Mouse (Mus musculus): Measurements from ENCODE around the gene Erc2. TPM values are rescaled to one million over a fixed set of nuclear protein-coding genes. Genes with fewer than 3 reads are reported as not detected.

Erc2 gene
- polyA plus RNA-seq, 1 experiment from 2014 or later = 2.4 TPM

DNA sequence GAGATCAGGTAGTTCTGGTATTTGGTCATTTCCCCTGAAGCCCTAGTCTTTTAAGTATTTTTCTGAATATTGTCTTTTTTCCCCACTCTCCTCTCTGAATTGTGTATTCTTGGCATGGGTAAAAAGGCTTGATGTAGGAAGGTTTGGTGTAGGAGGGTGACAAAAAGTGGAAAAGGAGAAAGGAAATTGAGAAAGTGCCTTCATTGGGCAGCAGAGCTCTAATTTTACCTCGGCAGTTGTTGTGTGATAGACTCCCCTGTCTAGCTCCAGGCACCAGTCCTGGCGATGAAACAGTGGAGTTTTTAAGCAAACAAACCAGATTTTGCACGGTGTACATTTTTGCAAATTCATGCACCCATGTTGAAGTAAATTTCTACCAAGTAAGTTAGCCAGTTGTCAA lies 99.5 kb downstream of the Erc2 start:
- Histone ChIP-seq H3K4me1 (no peaks in the 10 kb centered on the region), H3K27me3 (replicated peaks) (no peaks in the 10 kb centered on the region)
- WGBS = 70% methylated on average over 3 of the region's 3 CpGs

DNA sequence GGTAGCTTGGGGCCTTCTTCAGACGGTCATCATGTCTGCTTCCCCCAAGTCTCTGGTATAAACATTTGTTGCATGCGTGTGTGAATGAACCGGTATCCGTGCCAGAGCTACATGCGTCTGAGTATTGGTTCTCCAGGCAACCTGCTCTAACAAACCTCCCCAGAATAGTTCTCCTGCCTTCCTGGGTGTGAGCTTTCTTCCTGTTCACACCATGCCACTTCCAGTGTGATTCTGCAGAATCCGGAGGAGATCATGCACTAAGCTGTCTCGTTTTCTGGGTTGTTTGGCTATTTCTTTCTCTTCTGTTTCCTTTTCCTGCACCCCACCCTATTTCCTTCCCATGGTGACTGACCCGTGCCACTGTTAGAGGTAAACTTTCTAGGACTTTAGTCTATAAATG lies 105.3 kb downstream of the Erc2 start:
- Histone ChIP-seq H3K9ac (no peak overlapping the region), H3K4me1 (peaks cover 6% of the 10 kb centered on the region; the same call in 1 of the 2 replicates), H3K4me2 (no peak overlapping the region), H3K36me3 (no peaks in the 10 kb centered on the region), H3K27me3 (replicated peaks) (no peaks in the 10 kb centered on the region), H3K27ac (replicated peaks) (no peak overlapping the region), H3K9me3 (no peaks in the 10 kb centered on the region), H3K4me3 (no peak overlapping the region)
- WGBS = 55% methylated on average over 8 of the region's 8 CpGs
- ATAC-seq (ENCODE audit: extremely low read depth, insufficient number of reproducible peaks, low FRiP score, low TSS enrichment) = no peak

More for the DNA sequence above, 99.5 kb downstream of the Erc2 start:
- ATAC-seq (ENCODE audit: extremely low read depth, insufficient number of reproducible peaks, low FRiP score, low TSS enrichment) = no peak
- Histone ChIP-seq H3K27ac (replicated peaks) (no peak overlapping the region), H3K9ac (no peak overlapping the region), H3K9me3 (no peaks in the 10 kb centered on the region), H3K36me3 (no peaks in the 10 kb centered on the region), H3K4me3 (no peak overlapping the region), H3K4me2 (no peak overlapping the region)

DNA sequence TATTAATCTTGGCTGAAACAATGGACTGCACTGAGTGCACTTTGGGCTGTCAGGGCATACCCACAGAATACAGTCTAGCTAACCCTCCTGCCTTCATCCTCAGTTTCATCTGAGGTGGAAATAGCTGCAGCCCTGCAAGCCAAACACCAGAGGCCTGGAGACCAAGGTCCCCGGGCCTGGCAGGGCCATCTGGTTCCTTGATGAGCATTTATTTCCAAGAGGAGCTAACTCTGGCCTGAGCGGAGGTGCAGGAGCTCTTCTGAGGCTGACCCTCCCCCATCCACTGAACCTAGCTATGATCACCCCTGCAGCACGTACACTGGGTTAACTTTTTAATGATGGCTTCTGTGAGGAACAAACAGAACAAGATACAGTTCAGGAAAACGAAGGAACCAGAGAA lies 108.9 kb downstream of the Erc2 start:
- WGBS = 45% methylated on average over 4 of the region's 4 CpGs
- ATAC-seq (ENCODE audit: extremely low read depth, insufficient number of reproducible peaks, low FRiP score, low TSS enrichment) = no peak
- Histone ChIP-seq H3K27me3 (replicated peaks) (no peaks in the 10 kb centered on the region), H3K9ac (no peak overlapping the region), H3K27ac (replicated peaks) (no peak overlapping the region), H3K4me1 (peaks cover 6% of the 10 kb centered on the region; the same call in 1 of the 2 replicates), H3K4me2 (no peak overlapping the region), H3K9me3 (no peaks in the 10 kb centered on the region), H3K4me3 (no peak overlapping the region), H3K36me3 (no peaks in the 10 kb centered on the region)

DNA sequence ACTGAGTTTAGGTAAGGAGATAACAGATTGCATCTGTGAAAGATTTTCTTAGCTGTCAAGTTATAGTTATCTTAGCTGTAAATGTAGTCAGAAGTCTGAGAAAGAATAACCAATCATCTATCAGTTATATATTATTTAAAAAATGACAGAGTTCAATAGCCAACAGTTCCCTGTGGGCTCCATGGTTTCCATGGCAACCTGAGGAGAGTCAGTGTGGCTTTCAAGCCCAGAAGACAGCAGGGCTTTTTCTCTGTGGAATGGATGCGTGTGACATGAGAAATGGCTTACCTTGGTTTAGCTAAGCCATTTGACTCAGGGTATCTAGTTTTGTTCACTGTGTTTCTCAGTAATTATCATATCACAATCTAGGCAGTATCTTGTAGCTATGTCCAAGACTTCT lies 117.2 kb downstream of the Erc2 start:
- Histone ChIP-seq H3K4me2 (no peak overlapping the region), H3K27me3 (replicated peaks) (peaks cover 4% of the 10 kb centered on the region; the same call in 1 of the 2 replicates), H3K9ac (no peak overlapping the region), H3K9me3 (no peaks in the 10 kb centered on the region), H3K4me1 (no peaks in the 10 kb centered on the region), H3K27ac (replicated peaks) (no peak overlapping the region), H3K36me3 (no peaks in the 10 kb centered on the region), H3K4me3 (no peak overlapping the region)
- no peak for ATAC-seq (ENCODE audit: extremely low read depth, insufficient number of reproducible peaks, low FRiP score, low TSS enrichment)
- WGBS = 81% methylated on average over 1 of the region's 1 CpGs

DNA sequence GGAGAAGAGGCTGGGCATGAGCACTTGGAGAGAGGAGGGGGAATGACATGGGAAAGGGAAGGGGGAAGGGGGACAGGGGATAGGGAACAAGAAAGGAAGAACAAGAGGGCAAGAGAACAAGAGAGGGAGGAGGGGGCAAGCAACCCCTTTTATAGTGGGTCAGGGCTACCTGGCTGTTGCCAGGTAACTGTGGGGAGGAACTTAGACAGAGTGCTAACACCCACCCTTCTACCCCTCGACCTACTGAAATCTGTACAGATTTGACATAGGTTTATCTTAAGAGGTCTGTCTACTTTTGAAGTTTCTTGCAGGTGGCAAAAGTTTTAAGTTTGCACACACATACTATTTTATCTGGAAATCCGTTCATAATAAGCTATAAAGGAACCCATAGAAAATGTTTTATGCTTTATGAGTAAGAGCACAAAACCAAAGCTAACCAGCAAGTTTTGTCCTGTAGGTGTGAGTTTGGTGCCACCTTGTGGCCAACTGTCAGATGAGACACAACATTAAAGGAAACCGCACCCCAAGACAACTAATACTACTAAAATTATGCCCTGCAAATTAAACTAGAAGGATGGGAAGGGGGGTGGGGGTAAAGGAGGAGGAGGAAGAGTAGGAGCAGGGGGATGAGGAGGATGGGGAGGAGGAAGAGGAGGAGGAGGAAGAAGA lies 119.2 kb downstream of the Erc2 start:
- no peaks in the 10 kb centered on the region for H3K4me1 ChIP-seq
- no peak overlapping the region for H3K4me2 ChIP-seq
- no peak overlapping the region for H3K9ac ChIP-seq
- no peak overlapping the region for H3K4me3 ChIP-seq
- 21% methylated on average over 3 of the region's 3 CpGs for WGBS
- no peaks in the 10 kb centered on the region for H3K36me3 ChIP-seq
- H3K27me3 ChIP-seq (replicated peaks) = peaks cover 4% of the 10 kb centered on the region; the same call in 1 of the 2 replicates
- ATAC-seq (ENCODE audit: extremely low read depth, insufficient number of reproducible peaks, low FRiP score, low TSS enrichment) = no peak
- no peak overlapping the region for H3K27ac ChIP-seq (replicated peaks)
- no peaks in the 10 kb centered on the region for H3K9me3 ChIP-seq

DNA sequence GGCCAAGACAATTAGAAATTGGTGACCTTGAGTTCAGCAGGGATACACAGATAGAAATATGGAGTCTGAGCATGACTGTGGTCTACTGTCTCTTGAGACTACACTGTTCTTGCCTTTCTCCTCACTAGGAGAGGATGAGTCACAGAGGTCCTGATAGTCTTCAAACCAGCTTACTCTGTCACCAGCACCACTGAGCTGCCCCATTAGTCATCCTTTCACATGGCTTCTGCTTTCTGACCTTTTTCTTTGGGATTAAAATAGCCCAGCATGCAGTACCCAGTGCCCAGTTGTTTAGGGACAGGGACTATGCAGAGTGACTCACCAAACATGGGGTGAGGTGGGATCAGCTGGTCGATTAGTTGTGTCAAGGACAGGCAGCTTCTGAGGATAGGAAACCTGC lies 132.1 kb downstream of the Erc2 start:
- H3K27me3 ChIP-seq (replicated peaks) = no peaks in the 10 kb centered on the region
- no peak overlapping the region for H3K9ac ChIP-seq
- H3K9me3 ChIP-seq = no peaks in the 10 kb centered on the region
- no peaks in the 10 kb centered on the region for H3K36me3 ChIP-seq
- 57% methylated on average over 1 of the region's 1 CpGs for WGBS
- H3K4me1 ChIP-seq = no peaks in the 10 kb centered on the region
- no peak for ATAC-seq (ENCODE audit: extremely low read depth, insufficient number of reproducible peaks, low FRiP score, low TSS enrichment)
- no peak overlapping the region for H3K4me3 ChIP-seq
- no peak overlapping the region for H3K4me2 ChIP-seq
- H3K27ac ChIP-seq (replicated peaks) = no peak overlapping the region

DNA sequence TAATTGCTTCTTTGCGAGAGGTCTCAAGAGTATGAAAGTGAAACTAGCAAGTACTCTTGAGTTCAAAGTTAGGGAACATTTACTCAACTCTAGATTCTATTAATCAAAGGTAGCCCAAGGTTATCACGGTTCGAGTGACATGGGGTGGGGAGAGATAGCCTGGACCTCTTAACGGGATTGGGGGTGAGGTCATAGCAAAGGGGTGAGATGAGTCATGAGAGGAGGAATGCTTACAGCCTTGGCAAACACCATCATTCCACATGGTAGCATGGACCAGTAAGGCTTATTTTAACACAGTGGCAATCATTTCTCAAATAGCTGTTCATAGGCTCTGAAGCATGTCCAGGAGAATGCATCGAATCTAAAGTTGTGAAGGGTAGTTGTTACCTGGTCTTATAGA lies 134.7 kb downstream of the Erc2 start:
- no peak overlapping the region for H3K4me2 ChIP-seq
- no peaks in the 10 kb centered on the region for H3K4me1 ChIP-seq
- ATAC-seq (ENCODE audit: extremely low read depth, insufficient number of reproducible peaks, low FRiP score, low TSS enrichment) = no peak
- no peaks in the 10 kb centered on the region for H3K36me3 ChIP-seq
- H3K4me3 ChIP-seq = no peak overlapping the region
- no peaks in the 10 kb centered on the region for H3K27me3 ChIP-seq (replicated peaks)
- no peaks in the 10 kb centered on the region for H3K9me3 ChIP-seq
- 51% methylated on average over 5 of the region's 5 CpGs for WGBS
- no peak overlapping the region for H3K9ac ChIP-seq
- no peak overlapping the region for H3K27ac ChIP-seq (replicated peaks)

DNA sequence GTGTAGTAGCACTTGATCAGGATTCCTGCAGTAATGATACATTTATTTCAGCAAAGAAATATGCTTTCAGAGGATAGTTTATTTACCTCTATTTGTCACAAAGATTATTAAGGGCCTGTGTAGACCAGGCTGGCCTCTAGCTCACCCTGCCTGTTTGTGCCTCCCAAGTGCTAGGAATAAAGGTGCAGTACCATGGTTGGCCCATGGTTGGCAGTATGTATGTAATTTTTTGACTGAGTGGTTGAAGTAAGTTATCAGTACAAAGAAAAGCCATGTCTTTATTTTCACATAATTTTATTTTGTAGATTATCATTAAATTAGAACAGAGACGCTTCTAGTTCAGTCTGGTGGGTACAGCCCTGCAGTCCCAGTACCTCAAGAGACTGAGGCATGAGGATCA lies 136.0 kb downstream of the Erc2 start:
- Histone ChIP-seq H3K4me2 (no peak overlapping the region), H3K9me3 (no peaks in the 10 kb centered on the region), H3K4me1 (no peaks in the 10 kb centered on the region), H3K27ac (replicated peaks) (no peak overlapping the region), H3K27me3 (replicated peaks) (no peaks in the 10 kb centered on the region), H3K9ac (no peak overlapping the region), H3K4me3 (no peak overlapping the region), H3K36me3 (no peaks in the 10 kb centered on the region)
- no peak for ATAC-seq (ENCODE audit: extremely low read depth, insufficient number of reproducible peaks, low FRiP score, low TSS enrichment)
- 64% methylated on average over 1 of the region's 1 CpGs for WGBS

DNA sequence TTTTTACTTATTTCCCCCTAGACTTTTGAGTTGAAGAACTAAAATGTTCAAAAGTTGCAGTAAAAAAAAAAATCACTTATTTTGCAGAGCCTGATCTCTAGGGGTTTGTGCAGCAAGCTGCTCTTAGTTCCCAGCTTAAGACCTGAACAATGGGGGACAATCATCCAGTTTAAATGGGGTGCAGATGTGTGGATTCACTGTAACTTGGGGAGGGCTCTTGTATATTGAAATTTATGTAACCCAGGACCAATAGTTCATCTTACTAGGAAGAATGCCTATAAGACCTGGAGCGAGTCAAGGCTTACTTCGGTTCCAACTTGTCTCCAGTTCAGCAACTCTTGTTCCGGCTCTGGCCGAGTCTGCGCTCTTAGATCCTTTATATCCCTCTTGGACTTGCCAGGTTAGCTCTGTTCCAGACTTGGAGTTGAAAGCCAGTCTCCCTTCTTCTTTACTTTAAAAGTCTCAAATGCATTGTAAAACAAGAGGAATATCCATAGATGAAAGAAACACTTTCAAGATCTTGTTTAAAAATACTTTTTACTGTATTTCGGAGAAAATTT lies 136.9 kb downstream of the Erc2 start:
- Histone ChIP-seq H3K9me3 (no peaks in the 10 kb centered on the region), H3K36me3 (no peaks in the 10 kb centered on the region), H3K4me2 (no peak overlapping the region), H3K27ac (replicated peaks) (no peak overlapping the region), H3K4me3 (no peak overlapping the region), H3K9ac (no peak overlapping the region), H3K27me3 (replicated peaks) (no peaks in the 10 kb centered on the region), H3K4me1 (no peaks in the 10 kb centered on the region)
- no peak for ATAC-seq (ENCODE audit: extremely low read depth, insufficient number of reproducible peaks, low FRiP score, low TSS enrichment)
- 87% methylated on average over 6 of the region's 6 CpGs for WGBS

DNA sequence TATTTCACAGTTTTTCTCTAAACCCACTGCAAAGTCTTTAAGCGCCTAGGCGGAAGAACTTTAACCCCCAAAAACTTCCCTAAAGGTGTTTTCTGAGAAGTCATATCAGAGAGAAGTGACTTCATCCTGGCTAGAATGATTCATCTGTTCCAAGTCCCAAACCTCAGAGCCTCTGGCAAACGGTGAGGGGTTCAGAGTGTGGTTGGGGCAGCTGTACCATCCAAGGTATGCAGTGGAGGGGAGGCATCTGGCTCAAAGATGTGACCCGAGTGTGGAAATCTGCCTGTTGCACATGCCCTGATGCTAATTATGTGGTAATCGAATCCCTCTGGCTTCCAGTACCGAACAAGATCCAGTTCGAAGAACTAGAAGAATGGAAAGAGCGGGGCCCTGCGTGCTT lies 137.8 kb downstream of the Erc2 start:
- 78% methylated on average over 9 of the region's 9 CpGs for WGBS
- no peak for ATAC-seq (ENCODE audit: extremely low read depth, insufficient number of reproducible peaks, low FRiP score, low TSS enrichment)
- H3K4me1 ChIP-seq = no peaks in the 10 kb centered on the region
- no peaks in the 10 kb centered on the region for H3K27me3 ChIP-seq (replicated peaks)
- H3K9ac ChIP-seq = no peak overlapping the region
- H3K4me2 ChIP-seq = no peak overlapping the region
- H3K27ac ChIP-seq (replicated peaks) = no peak overlapping the region
- no peaks in the 10 kb centered on the region for H3K9me3 ChIP-seq
- H3K4me3 ChIP-seq = no peak overlapping the region
- no peaks in the 10 kb centered on the region for H3K36me3 ChIP-seq

DNA sequence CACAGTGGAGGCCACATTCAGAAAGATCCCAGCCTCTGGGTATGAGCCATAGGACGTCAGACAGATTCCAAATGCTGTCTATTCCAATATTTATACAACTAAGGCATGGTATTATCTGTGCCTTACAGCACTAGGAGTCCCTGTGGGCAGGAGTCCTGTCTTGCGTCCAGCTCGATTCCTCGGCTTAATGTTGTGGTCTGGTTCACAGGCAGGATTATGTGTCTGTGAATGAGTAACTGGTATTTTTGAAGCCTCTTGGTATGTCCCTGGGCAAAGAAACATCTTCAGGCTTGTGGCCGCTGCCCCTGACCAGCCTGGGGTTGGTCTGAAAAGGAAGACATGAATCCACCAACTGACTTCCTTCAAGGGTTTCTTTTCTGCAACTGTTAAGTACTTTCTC lies 153.1 kb downstream of the Erc2 start:
- Histone ChIP-seq H3K36me3 (no peaks in the 10 kb centered on the region), H3K4me2 (no peak overlapping the region)
- 63% methylated on average over 5 of the region's 5 CpGs for WGBS

DNA sequence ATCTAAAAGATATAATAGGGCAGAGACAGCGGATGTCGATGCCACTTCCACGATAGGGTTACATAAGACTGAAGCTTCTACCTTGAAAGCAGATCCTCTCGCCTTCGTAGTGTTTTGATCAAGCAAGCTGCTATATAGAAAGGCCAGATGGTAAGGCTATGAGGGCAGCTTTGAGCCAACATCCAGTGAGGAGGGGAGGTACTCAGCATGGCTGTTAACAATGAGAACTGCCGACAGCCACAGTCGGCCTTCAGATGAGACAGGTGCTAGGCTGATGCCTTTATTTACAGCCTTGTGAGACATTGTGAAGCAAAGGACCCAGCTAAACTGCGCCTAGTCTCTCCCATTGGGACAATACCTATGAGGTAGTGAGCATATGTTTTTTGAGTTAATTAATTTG lies 156.3 kb downstream of the Erc2 start:
- ATAC-seq (ENCODE audit: extremely low read depth, insufficient number of reproducible peaks, low FRiP score, low TSS enrichment) = no peak
- WGBS = 78% methylated on average over 8 of the region's 8 CpGs

More for the DNA sequence above, 153.1 kb downstream of the Erc2 start:
- Histone ChIP-seq H3K9ac (no peak overlapping the region), H3K9me3 (no peaks in the 10 kb centered on the region), H3K4me3 (no peak overlapping the region), H3K27ac (replicated peaks) (no peak overlapping the region), H3K4me1 (no peaks in the 10 kb centered on the region), H3K27me3 (replicated peaks) (no peaks in the 10 kb centered on the region)
- ATAC-seq (ENCODE audit: extremely low read depth, insufficient number of reproducible peaks, low FRiP score, low TSS enrichment) = no peak

More for the DNA sequence above, 156.3 kb downstream of the Erc2 start:
- no peak overlapping the region for H3K4me3 ChIP-seq
- no peaks in the 10 kb centered on the region for H3K36me3 ChIP-seq
- H3K4me2 ChIP-seq = no peak overlapping the region
- H3K27ac ChIP-seq (replicated peaks) = no peak overlapping the region
- no peak overlapping the region for H3K9ac ChIP-seq
- H3K9me3 ChIP-seq = no peaks in the 10 kb centered on the region
- no peaks in the 10 kb centered on the region for H3K27me3 ChIP-seq (replicated peaks)
- H3K4me1 ChIP-seq = no peaks in the 10 kb centered on the region; the same call in 1 of the 2 replicates

Data from heart, embryonic 13.5 days (tissue).